Mouse (Mus musculus): ENCODE results near the gene Hint2. TPM values are rescaled to one million over a fixed set of nuclear protein-coding genes. Genes with fewer than 3 reads are reported as not detected.
A peak's percentile ranks its signal among the peaks of the same experiment; 100 is the strongest.

The Hint2 gene
- polyA plus RNA-seq, 1 experiment from 2014 or later = 84.0 TPM

DNA sequence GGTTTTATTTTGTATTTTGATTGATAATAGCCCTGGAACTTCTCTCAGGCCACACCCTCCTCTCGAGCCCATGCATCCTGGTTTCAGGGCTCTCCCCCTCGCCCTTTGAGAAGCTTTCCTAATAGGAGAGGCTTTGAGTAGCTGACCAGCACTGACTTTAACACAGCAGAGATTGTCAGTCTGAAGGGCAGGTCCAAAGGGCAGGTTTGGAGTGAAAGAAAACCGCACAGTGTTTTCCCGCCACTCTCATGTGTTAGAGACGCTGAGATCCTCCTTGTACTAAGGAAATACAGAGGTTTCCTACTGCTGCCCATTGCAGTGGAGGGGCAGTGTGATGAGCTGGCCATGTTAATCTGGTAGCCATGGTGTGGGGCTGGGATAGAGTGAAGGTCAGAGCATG is 18.7 kb upstream of the Hint2 start:
- no peaks in the 10 kb centered on the region for H3K9me3 ChIP-seq (ENCODE audit: low read depth, low read length)
- no peak for DNase-seq
- no peak overlapping the region for H3K27ac ChIP-seq (ENCODE audit: low read depth)
- H3K27me3 ChIP-seq (ENCODE audit: insufficient read depth, low read length) = no peaks in the 10 kb centered on the region
- 80% methylated on average over 5 of the region's 5 CpGs for WGBS
- no peak overlapping the region for H3K9ac ChIP-seq
- no peaks in the 10 kb centered on the region for H3K4me1 ChIP-seq (ENCODE audit: insufficient read depth)
- no peak for TF ChIP-seq CTCF (IDR thresholded peaks at IDR 0.05; ENCODE audit: low read depth)
- H3K4me3 ChIP-seq (ENCODE audit: low read depth, low read length) = no peak overlapping the region
- peaks cover 8% of the 10 kb centered on the region; the same call in 1 of the 2 replicates for H3K36me3 ChIP-seq (ENCODE audit: insufficient read depth)
- no peak for ATAC-seq (ENCODE audit: insufficient read depth)
- no peak overlapping the region for H3K4me2 ChIP-seq

DNA sequence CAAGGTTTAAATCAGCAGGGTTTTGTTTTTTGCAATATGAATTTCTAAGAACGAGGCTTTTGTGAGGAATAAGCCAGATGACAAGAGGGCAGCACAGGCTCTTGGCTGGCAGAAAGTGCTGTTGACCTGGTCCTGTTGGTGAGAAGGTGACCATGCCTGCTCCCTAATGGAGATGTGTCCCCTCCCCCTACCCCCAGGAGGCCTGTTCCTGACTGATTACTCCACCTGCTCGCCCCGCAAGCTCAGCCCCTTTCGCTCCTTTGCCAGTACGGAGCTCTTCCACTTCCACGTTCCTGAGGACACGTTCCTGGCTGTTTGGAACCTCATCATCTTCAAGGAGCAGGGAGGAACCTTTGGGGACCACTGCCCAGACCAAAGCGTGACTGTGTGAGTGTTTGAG is 17.4 kb upstream of the Hint2 start:
- H3K27me3 ChIP-seq (ENCODE audit: insufficient read depth, low read length) = no peaks in the 10 kb centered on the region
- 86% methylated on average over 8 of the region's 8 CpGs for WGBS
- DNase-seq = no peak
- no peak overlapping the region for H3K9ac ChIP-seq
- H3K36me3 ChIP-seq (ENCODE audit: insufficient read depth) = peaks cover 8% of the 10 kb centered on the region; the same call in 1 of the 2 replicates
- H3K4me3 ChIP-seq (ENCODE audit: low read depth, low read length) = no peak overlapping the region
- no peaks in the 10 kb centered on the region for H3K9me3 ChIP-seq (ENCODE audit: low read depth, low read length)
- no peaks in the 10 kb centered on the region for H3K4me1 ChIP-seq (ENCODE audit: insufficient read depth)
- ATAC-seq (ENCODE audit: insufficient read depth) = no peak
- TF ChIP-seq CTCF (IDR thresholded peaks at IDR 0.05; ENCODE audit: low read depth) = no peak
- no peak overlapping the region for H3K4me2 ChIP-seq
- H3K27ac ChIP-seq (ENCODE audit: low read depth) = no peak overlapping the region

DNA sequence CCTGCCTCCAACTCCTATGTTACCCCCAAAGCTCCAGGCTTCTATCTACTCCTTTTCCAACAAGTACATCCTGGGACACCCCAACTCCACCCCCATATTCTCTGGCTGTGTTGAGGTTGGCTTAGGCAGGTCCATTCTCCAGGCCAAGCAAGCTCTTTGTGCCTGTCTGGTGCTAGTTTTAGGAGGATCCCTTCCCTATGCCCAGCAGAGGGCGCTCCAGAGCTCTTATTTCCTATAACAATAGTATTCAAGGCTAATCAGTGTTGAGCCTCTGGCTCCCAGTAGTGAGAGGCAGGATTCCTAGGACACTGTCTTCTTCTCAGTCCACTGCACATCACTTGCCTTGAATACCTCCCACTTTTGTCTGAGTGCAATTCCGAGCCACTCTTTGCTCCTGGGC is 15.8 kb upstream of the Hint2 start:
- TF ChIP-seq CTCF (IDR thresholded peaks at IDR 0.05; ENCODE audit: low read depth) = peak; percentile 84
- DNase-seq (peak; percentile 97), ATAC-seq (ENCODE audit: insufficient read depth) (0 out of 2 replicates have a peak, but pooled peaks have one; percentile 12)
- no peak overlapping the region for H3K4me2 ChIP-seq
- H3K4me3 ChIP-seq (ENCODE audit: low read depth, low read length) = no peak overlapping the region
- no peak overlapping the region for H3K9ac ChIP-seq
- no peaks in the 10 kb centered on the region for H3K27me3 ChIP-seq (ENCODE audit: insufficient read depth, low read length)
- no peak overlapping the region for H3K27ac ChIP-seq (ENCODE audit: low read depth)
- 0 out of 2 replicates have a peak, but pooled peaks cover 8% of the 10 kb centered on the region for H3K36me3 ChIP-seq (ENCODE audit: insufficient read depth)
- H3K4me1 ChIP-seq (ENCODE audit: insufficient read depth) = no peaks in the 10 kb centered on the region
- H3K9me3 ChIP-seq (ENCODE audit: low read depth, low read length) = no peaks in the 10 kb centered on the region
- WGBS = 7% methylated on average over 2 of the region's 2 CpGs

DNA sequence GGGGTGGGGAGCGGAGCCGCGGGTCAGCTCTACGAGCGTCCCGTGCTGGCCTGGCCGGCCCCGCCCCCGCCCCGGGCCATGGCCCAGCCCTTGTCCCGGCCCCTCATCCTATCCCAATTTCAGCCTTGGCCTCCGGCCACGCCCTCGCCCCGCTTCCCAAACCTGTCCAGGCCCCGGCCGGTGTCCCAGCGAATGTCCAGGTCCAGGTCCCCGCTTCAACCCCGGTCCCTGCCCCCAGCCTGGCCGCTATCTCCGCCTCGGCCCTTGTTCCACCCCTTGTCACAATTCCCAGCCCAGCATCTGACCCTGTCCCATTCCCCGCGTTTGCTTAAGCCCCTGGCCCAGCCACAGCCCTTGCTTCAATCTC is 13.1 kb upstream of the Hint2 start:
- no peak for TF ChIP-seq CTCF (IDR thresholded peaks at IDR 0.05; ENCODE audit: low read depth)
- H3K4me2 ChIP-seq = peak overlapping the region; percentile 83
- peak overlapping the region; percentile 77 for H3K4me3 ChIP-seq (ENCODE audit: low read depth, low read length)
- WGBS = 2% methylated on average over 16 of the region's 25 CpGs
- ATAC-seq (ENCODE audit: insufficient read depth) = peak; percentile 89
- no peaks in the 10 kb centered on the region for H3K9me3 ChIP-seq (ENCODE audit: low read depth, low read length)
- peak overlapping the region; percentile 46; the same call in 1 of the 2 replicates for H3K27ac ChIP-seq (ENCODE audit: low read depth)
- 0 out of 2 replicates have a peak, but pooled peaks cover 4% of the 10 kb centered on the region for H3K36me3 ChIP-seq (ENCODE audit: insufficient read depth)
- peak overlapping the region; percentile 88 for H3K9ac ChIP-seq
- H3K27me3 ChIP-seq (ENCODE audit: insufficient read depth, low read length) = peaks cover 7% of the 10 kb centered on the region; the same call in 1 of the 2 replicates
- DNase-seq = peak; percentile 70
- H3K4me1 ChIP-seq (ENCODE audit: insufficient read depth) = no peaks in the 10 kb centered on the region

DNA sequence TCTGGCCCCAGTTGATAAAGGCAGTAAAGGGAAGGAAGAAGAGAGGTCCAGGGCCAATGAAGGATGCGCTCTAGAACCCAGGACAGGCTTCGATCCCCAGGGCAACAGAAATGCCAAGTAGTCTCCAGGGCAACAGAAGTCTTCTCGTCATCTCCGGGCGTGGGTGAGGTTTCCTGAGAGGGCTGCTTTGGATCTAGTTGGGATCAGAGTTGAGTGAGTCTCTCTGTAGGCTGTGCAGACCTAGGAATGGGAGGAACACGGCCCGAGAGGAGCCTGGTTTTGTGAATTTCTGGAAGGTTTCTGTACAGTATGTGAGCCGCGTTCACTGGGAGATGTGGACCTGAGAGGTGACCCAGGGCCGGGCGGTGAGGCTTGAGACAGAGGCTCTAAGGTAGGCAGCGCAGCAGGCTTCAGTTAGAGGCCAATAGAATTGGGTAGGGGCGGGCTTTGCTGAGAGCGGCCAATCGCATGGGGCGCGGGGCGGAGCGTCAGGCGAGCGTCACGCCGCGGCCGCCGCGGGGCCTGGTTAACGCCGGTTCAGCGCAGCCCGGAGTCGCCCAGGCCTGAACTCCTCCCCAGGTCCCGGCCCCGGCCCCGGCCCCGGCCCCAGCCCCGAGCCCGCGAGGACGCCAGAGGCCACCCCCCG is 12.6 kb upstream of the Hint2 start, which contains the start of the genes Tmem8b and Fam221b:
Tmem8b (plus strand) TSS at position 190 of the 646 bp plus-strand sequence.
Fam221b (minus strand) TSS at position 364 of the 646 bp plus-strand sequence.
- 3% methylated on average over 31 of the region's 41 CpGs for WGBS
- Histone ChIP-seq H3K4me1 (ENCODE audit: insufficient read depth) (no peaks in the 10 kb centered on the region), H3K4me2 (peak within 1 kb of the TSS; percentile 83), H3K27ac (ENCODE audit: low read depth) (peak within 1 kb of the TSS; percentile 46; the same call in 1 of the 2 replicates), H3K36me3 (ENCODE audit: insufficient read depth) (no peaks in the 10 kb centered on the region), H3K9me3 (ENCODE audit: low read depth, low read length) (no peaks in the 10 kb centered on the region), H3K4me3 (ENCODE audit: low read depth, low read length) (peak within 1 kb of the TSS; percentile 77), H3K9ac (peak within 1 kb of the TSS; percentile 88), H3K27me3 (ENCODE audit: insufficient read depth, low read length) (peaks cover 7% of the 10 kb centered on the region; the same call in 1 of the 2 replicates)
- ATAC-seq (ENCODE audit: insufficient read depth) (peak; percentile 96), DNase-seq (peak; percentile 94)
- no peak for TF ChIP-seq CTCF (IDR thresholded peaks at IDR 0.05; ENCODE audit: low read depth)

DNA sequence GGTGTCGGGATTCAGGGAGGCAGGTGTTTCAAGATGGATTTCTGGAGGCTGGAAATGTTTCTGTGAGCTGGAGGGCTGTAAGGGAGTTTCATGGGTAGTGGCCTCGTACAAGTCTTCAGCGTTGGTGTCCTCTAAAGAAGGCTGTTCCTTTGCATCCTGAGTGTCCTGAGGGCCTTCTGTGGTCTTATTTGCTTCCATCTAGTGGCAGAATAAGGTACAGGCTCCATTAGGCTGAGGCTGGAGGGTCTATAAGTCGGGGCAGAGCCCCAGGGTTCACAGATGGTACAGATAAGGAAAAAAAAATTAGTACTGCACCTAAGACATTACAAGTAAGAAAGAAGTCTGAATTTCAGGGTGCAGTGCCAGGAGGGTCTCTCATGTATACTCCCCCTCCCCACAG is 10.1 kb upstream of the Hint2 start:
- ATAC-seq (ENCODE audit: insufficient read depth) (no peak), DNase-seq (peak; percentile 64)
- peak; percentile 68 for TF ChIP-seq CTCF (IDR thresholded peaks at IDR 0.05; ENCODE audit: low read depth)
- Histone ChIP-seq H3K4me1 (ENCODE audit: insufficient read depth) (no peaks in the 10 kb centered on the region), H3K9ac (no peak overlapping the region), H3K36me3 (ENCODE audit: insufficient read depth) (no peaks in the 10 kb centered on the region), H3K4me3 (ENCODE audit: low read depth, low read length) (no peak overlapping the region), H3K27me3 (ENCODE audit: insufficient read depth, low read length) (peaks cover 20% of the 10 kb centered on the region), H3K9me3 (ENCODE audit: low read depth, low read length) (no peaks in the 10 kb centered on the region), H3K27ac (ENCODE audit: low read depth) (no peak overlapping the region), H3K4me2 (no peak overlapping the region)
- WGBS = 15% methylated on average over 4 of the region's 4 CpGs

DNA sequence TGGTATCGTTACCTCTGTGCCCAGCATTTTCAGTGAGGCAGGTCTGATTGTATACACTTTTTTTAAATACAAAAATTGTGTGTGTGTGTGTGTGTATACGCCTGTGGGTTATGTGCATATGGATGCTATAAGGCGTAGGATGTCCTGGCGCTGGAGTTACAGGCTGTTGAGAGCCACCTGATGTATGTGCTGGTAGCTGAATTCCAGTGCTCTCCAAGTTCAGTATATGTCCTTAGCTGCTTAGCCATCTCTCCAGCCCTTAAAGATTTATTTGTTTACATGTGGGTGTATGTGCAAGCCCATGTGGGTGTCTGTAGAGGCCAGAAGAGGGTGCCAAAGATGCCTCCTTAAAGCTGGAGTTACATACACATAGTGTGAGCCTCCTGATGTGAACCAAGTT is 880 bp upstream of the Hint2 start:
- H3K4me1 ChIP-seq (ENCODE audit: insufficient read depth) = no peaks in the 10 kb centered on the region
- no peak overlapping the region for H3K27ac ChIP-seq (ENCODE audit: low read depth)
- DNase-seq (peak; percentile 8), ATAC-seq (ENCODE audit: insufficient read depth) (no peak)
- peak overlapping the region; percentile 89 for H3K4me2 ChIP-seq
- H3K4me3 ChIP-seq (ENCODE audit: low read depth, low read length) = peak overlapping the region; percentile 79
- H3K27me3 ChIP-seq (ENCODE audit: insufficient read depth, low read length) = peaks cover 1% of the 10 kb centered on the region; the same call in 1 of the 2 replicates
- H3K9ac ChIP-seq = no peak overlapping the region
- H3K9me3 ChIP-seq (ENCODE audit: low read depth, low read length) = no peaks in the 10 kb centered on the region
- WGBS = 50% methylated on average over 4 of the region's 4 CpGs
- TF ChIP-seq CTCF (IDR thresholded peaks at IDR 0.05; ENCODE audit: low read depth) = no peak
- H3K36me3 ChIP-seq (ENCODE audit: insufficient read depth) = no peaks in the 10 kb centered on the region
